Mouse (Mus musculus): ENCODE measurements around the gene Slc3a1.

Slc3a1 gene

GRCm38 (mm10) chr17:85037855-85038254 is 9.7 kb downstream of the Slc3a1 start:
- DNase-seq (ENCODE audit: low read depth, low spot score), result no peak

GRCm38 (mm10) chr17:85038311-85038710 is 10.1 kb downstream of the Slc3a1 start:
- DNase-seq (ENCODE audit: low read depth, low spot score), result no peak

- no peak for DNase-seq (ENCODE audit: low read depth, low spot score)
Measured at GRCm38 (mm10) chr17:85038761-85039160, 10.6 kb downstream of the Slc3a1 start.

GRCm38 (mm10) chr17:85040913-85041312 is 12.7 kb downstream of the Slc3a1 start:
- DNase-seq (ENCODE audit: low read depth, low spot score), result no peak

GRCm38 (mm10) chr17:85042419-85042818 is 14.2 kb downstream of the Slc3a1 start:
- DNase-seq (ENCODE audit: low read depth, low spot score), result no peak

- DNase-seq (ENCODE audit: low read depth, low spot score), result no peak
Measured at GRCm38 (mm10) chr17:85043404-85043816, 15.2 kb downstream of the Slc3a1 start.

GRCm38 (mm10) chr17:85044466-85044865 is 16.3 kb downstream of the Slc3a1 start:
- DNase-seq (ENCODE audit: low read depth, low spot score), result no peak

- DNase-seq (ENCODE audit: low read depth, low spot score), result no peak
Measured at GRCm38 (mm10) chr17:85045160-85045559, 17.0 kb downstream of the Slc3a1 start.

- no peak for DNase-seq (ENCODE audit: low read depth, low spot score)
Measured at GRCm38 (mm10) chr17:85048379-85048778, 20.2 kb downstream of the Slc3a1 start.

- no peak for DNase-seq (ENCODE audit: low read depth, low spot score)
Measured at GRCm38 (mm10) chr17:85058276-85058675, 30.1 kb downstream of the Slc3a1 start.

- no peak for DNase-seq (ENCODE audit: low read depth, low spot score)
Measured at GRCm38 (mm10) chr17:85059136-85059535, 31.0 kb downstream of the Slc3a1 start.

GRCm38 (mm10) chr17:85063560-85063959 is 35.4 kb downstream of the Slc3a1 start:
- no peak for DNase-seq (ENCODE audit: low read depth, low spot score)

- no peak for DNase-seq (ENCODE audit: low read depth, low spot score)
Measured at GRCm38 (mm10) chr17:85067331-85067730, 39.2 kb downstream of the Slc3a1 start.

GRCm38 (mm10) chr17:85070658-85071057 is 42.5 kb downstream of the Slc3a1 start:
- no peak for DNase-seq (ENCODE audit: low read depth, low spot score)

- DNase-seq (ENCODE audit: low read depth, low spot score), result no peak
Measured at GRCm38 (mm10) chr17:85071088-85071775, 43.1 kb downstream of the Slc3a1 start.

GRCm38 (mm10) chr17:85072383-85072782 is 44.2 kb downstream of the Slc3a1 start:
- DNase-seq (ENCODE audit: low read depth, low spot score), result no peak

GRCm38 (mm10) chr17:85073214-85073613 is 45.0 kb downstream of the Slc3a1 start:
- DNase-seq (ENCODE audit: low read depth, low spot score), result no peak

GRCm38 (mm10) chr17:85074083-85074482 is 45.9 kb downstream of the Slc3a1 start:
- DNase-seq (ENCODE audit: low read depth, low spot score), result no peak

GRCm38 (mm10) chr17:85079276-85079675 is 51.1 kb downstream of the Slc3a1 start:
- DNase-seq (ENCODE audit: low read depth, low spot score), result no peak

GRCm38 (mm10) chr17:85080781-85081180 is 52.6 kb downstream of the Slc3a1 start:
- DNase-seq (ENCODE audit: low read depth, low spot score), result no peak

- DNase-seq (ENCODE audit: low read depth, low spot score), result no peak
Measured at GRCm38 (mm10) chr17:85085335-85085734, 57.2 kb downstream of the Slc3a1 start.

- DNase-seq (ENCODE audit: low read depth, low spot score), result no peak
Measured at GRCm38 (mm10) chr17:85086501-85086900, 58.3 kb downstream of the Slc3a1 start.

GRCm38 (mm10) chr17:85087591-85087990 is 59.4 kb downstream of the Slc3a1 start:
- DNase-seq (ENCODE audit: low read depth, low spot score), result no peak

- DNase-seq (ENCODE audit: low read depth, low spot score), result no peak
Measured at GRCm38 (mm10) chr17:85088401-85088800, 60.2 kb downstream of the Slc3a1 start.
